8 mouse cellular contexts compared by ENCODE assay signal in the genomic region with DNA sequence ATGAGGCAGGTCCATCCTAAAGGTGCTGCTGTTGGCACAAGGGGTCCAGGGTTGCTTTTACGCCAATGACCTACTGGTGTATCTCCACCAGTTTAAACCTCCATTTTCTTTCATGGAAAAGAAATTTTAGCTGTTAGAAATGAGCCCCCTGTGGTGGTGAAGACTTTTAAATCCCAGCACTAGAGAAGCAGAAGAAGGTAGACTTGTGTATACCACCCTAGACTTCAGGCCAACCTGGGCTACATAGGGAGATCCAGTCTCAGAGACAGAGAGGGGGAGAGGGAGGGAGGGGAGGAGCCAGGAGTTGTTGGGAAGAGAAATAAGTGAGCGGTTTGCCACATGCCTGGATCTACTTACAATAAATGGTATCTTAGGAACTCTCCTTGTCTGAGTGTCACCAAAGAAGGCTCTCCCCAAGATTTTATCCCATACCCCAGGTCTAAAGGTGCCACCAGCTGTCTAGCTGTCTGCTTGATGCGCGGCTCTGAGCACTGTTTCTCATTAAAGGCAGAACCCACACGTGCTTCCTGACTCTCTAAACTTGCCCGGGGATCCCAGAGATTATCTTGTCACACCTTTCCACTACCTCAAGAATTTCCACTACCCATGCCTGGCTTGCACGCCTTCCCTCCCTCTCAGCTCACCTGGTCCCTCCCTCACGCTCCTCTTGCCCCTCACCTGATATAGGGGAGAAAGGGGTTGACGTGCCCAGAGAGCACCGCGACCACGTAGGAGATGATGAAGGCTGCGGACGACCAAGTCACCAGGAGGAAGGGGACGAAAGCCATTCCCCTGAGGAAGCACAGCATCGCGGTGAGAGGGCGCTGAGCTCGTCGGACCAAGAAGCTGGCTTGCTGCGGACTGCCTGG. TPM values are rescaled to one million over a fixed set of nuclear protein-coding genes. Genes with fewer than 3 reads are reported as not detected.
DNase-seq lines count a peak whose midpoint lies in the region; ATAC-seq and TF ChIP-seq lines count a peak whose summit lies in the region.

No protein-coding gene starts in this region.

- ATAC-seq in kidney, postnatal 0 days (replicated peaks; ENCODE audit: low FRiP score, low read depth), result peak; percentile 26; the same call in 1 of the 2 replicates
- ATAC-seq in hindbrain, embryonic 16.5 days, result peak; percentile 45
- ATAC-seq in midbrain, embryonic 16.5 days, result peak; percentile 31

- H3K27me3 ChIP-seq in kidney, postnatal 0 days (ENCODE audit: insufficient read depth, low read length), result no peaks in the 10 kb centered on the region
- H3K27me3 ChIP-seq in hindbrain, embryonic 16.5 days (replicated peaks; ENCODE audit: control insufficient read depth, insufficient read depth, low read length), result peaks cover 2% of the 10 kb centered on the region; the same call in 1 of the 2 replicates
- peaks cover 3% of the 10 kb centered on the region for H3K27me3 ChIP-seq in midbrain, embryonic 16.5 days (ENCODE audit: control insufficient read depth, insufficient read depth, low read depth, low read length)

- no peaks in the 10 kb centered on the region for H3K36me3 ChIP-seq in kidney, postnatal 0 days (ENCODE audit: insufficient read depth, low read length)
- H3K36me3 ChIP-seq in hindbrain, embryonic 16.5 days (ENCODE audit: control insufficient read depth, insufficient read depth, low read length), result no peaks in the 10 kb centered on the region
- H3K36me3 ChIP-seq in midbrain, embryonic 16.5 days (ENCODE audit: control insufficient read depth, insufficient read depth, low read length), result no peaks in the 10 kb centered on the region

- H3K4me1 ChIP-seq in kidney, postnatal 0 days (replicated peaks; ENCODE audit: insufficient read depth, low read length), result no peaks in the 10 kb centered on the region
- H3K4me1 ChIP-seq in brown adipose tissue, adult 24 weeks (ENCODE audit: control insufficient read depth, insufficient read depth, insufficient read length, low read length), result 0 out of 2 replicates have a peak, but pooled peaks cover 2% of the 10 kb centered on the region
- H3K4me1 ChIP-seq in hindbrain, embryonic 16.5 days (ENCODE audit: control insufficient read depth, insufficient read depth, low read depth, low read length), result peaks cover 5% of the 10 kb centered on the region
- H3K4me1 ChIP-seq in midbrain, embryonic 16.5 days (ENCODE audit: control insufficient read depth, insufficient read depth, low read length), result peaks cover 5% of the 10 kb centered on the region

- peak overlapping the region; percentile 56 for H3K4me3 ChIP-seq in kidney, postnatal 0 days (replicated peaks; ENCODE audit: low read depth, low read length)
- H3K4me3 ChIP-seq in brown adipose tissue, adult 24 weeks (ENCODE audit: insufficient read depth, low read depth, low read length), result peak overlapping the region; percentile 66
- peak overlapping the region; percentile 62 for H3K4me3 ChIP-seq in hindbrain, embryonic 16.5 days (ENCODE audit: low read length)
- H3K4me3 ChIP-seq in midbrain, embryonic 16.5 days (ENCODE audit: low read depth, low read length), result peak overlapping the region; percentile 58

- no peak for DNase-seq in kidney, postnatal 0 days (ENCODE audit: low spot score)
- no peak for DNase-seq in kidney, adult 18-20 months
- DNase-seq in right cerebral cortex, adult 2 months (ENCODE audit: low spot score in 2 of 2), result no peak
- no peak for DNase-seq in left cerebral cortex, adult 8-10 months (ENCODE audit: low spot score in 2 of 2)
- no peak for DNase-seq in frontal cortex, postnatal 36 days (ENCODE audit: low spot score in 2 of 2)

- WGBS in kidney, postnatal 0 days, result 9% methylated on average over 21 of the region's 21 CpGs
- 11% methylated on average over 21 of the region's 21 CpGs for WGBS in hindbrain, embryonic 16.5 days
- 9% methylated on average over 21 of the region's 21 CpGs for WGBS in midbrain, embryonic 16.5 days

- no peak for TF ChIP-seq CTCF in kidney, postnatal 0 days (IDR thresholded peaks at IDR 0.05; ENCODE audit: low read depth)

- peak overlapping the region; percentile 85 for H3K4me2 ChIP-seq in kidney, postnatal 0 days (ENCODE audit: low read length)
- H3K4me2 ChIP-seq in hindbrain, embryonic 16.5 days (ENCODE audit: low read length), result peak overlapping the region; percentile 80
- peak overlapping the region; percentile 86 for H3K4me2 ChIP-seq in midbrain, embryonic 16.5 days (ENCODE audit: low read length)

- peak overlapping the region; percentile 63 for H3K9ac ChIP-seq in kidney, postnatal 0 days (ENCODE audit: low read depth, low read length)
- H3K9ac ChIP-seq in hindbrain, embryonic 16.5 days (ENCODE audit: low read depth, low read length), result peak overlapping the region; percentile 71
- H3K9ac ChIP-seq in midbrain, embryonic 16.5 days (ENCODE audit: low read depth, low read length), result peak overlapping the region; percentile 63

- no peak overlapping the region for H3K27ac ChIP-seq in kidney, postnatal 0 days
- peak overlapping the region; percentile 57 for H3K27ac ChIP-seq in brown adipose tissue, adult 24 weeks (replicated peaks; ENCODE audit: low read depth, low read length)
- H3K27ac ChIP-seq in hindbrain, embryonic 16.5 days (ENCODE audit: low read depth, low read length), result no peak overlapping the region
- no peak overlapping the region for H3K27ac ChIP-seq in midbrain, embryonic 16.5 days (ENCODE audit: low read length)

- no peaks in the 10 kb centered on the region; the same call in 1 of the 2 replicates for H3K9me3 ChIP-seq in kidney, postnatal 0 days (replicated peaks; ENCODE audit: low read length)
- no peaks in the 10 kb centered on the region for H3K9me3 ChIP-seq in hindbrain, embryonic 16.5 days (ENCODE audit: control insufficient read depth, low read length)
- H3K9me3 ChIP-seq in midbrain, embryonic 16.5 days (replicated peaks; ENCODE audit: control insufficient read depth, low read length, poor library complexity, severe bottlenecking), result no peaks in the 10 kb centered on the region

RNA-seq across cellular contexts. Expression of gene Dram1, which starts 22.5 kb away (rescaled TPM):
- 5.6 and 5.9 TPM in 2 replicates for polyA plus RNA-seq in kidney, postnatal 0 days (2015; fragmentation: Nextera tagmentation; extraction: Ambion mirVana)
- 31.8 and 40.7 TPM in 2 replicates for polyA plus RNA-seq in brown adipose tissue, adult 24 weeks (2012; ENCODE audit: insufficient read depth, insufficient read length, missing spikeins)
- polyA plus RNA-seq in hindbrain, embryonic 16.5 days (2015; fragmentation: Nextera tagmentation; extraction: Ambion mirVana), result 0.45 and 0.64 TPM in 2 replicates
- 0.57 and 0.80 TPM in 2 replicates for polyA plus RNA-seq in midbrain, embryonic 16.5 days (2015; fragmentation: Nextera tagmentation; extraction: Ambion mirVana)
- total RNA-seq in left cerebral cortex, adult 8-10 months (2022), result 1 to 10 TPM in 1 of 4 experiments, under 1 TPM in 3; 0.65 to 1.9 (median 0.81) TPM

RNA-seq across cellular contexts. Expression of gene Gnptab, which starts 22.6 kb away (rescaled TPM):
- 9.0 and 10.2 TPM in 2 replicates for polyA plus RNA-seq in kidney, postnatal 0 days (2015; fragmentation: Nextera tagmentation; extraction: Ambion mirVana)
- polyA plus RNA-seq in brown adipose tissue, adult 24 weeks (2012; ENCODE audit: insufficient read depth, insufficient read length, missing spikeins), result 18.3 and 30.1 TPM in 2 replicates
- 20.2 and 24.0 TPM in 2 replicates for polyA plus RNA-seq in hindbrain, embryonic 16.5 days (2015; fragmentation: Nextera tagmentation; extraction: Ambion mirVana)
- polyA plus RNA-seq in midbrain, embryonic 16.5 days (2015; fragmentation: Nextera tagmentation; extraction: Ambion mirVana), result 23.2 and 25.9 TPM in 2 replicates
- total RNA-seq in left cerebral cortex, adult 8-10 months (2022), result 10 to 100 TPM; 61.9 to 69.7 (median 63.8) TPM
